Mouse (Mus musculus): ENCODE results near the gene Tfb2m. TPM values are rescaled to one million over a fixed set of nuclear protein-coding genes. Genes with fewer than 3 reads are reported as not detected.

Gene Tfb2m
- total RNA-seq, 1 experiment = 18.7 TPM

- Histone ChIP-seq H3K27ac (ENCODE audit: insufficient read depth, low read depth, low read length, poor library complexity, severe bottlenecking) (peak overlapping the region; percentile 82; the same call in 1 of the 2 replicates), H3K4me3 (ENCODE audit: insufficient read depth in 1 of 2, low read depth in 1 of 2, low read length in 2 of 2, poor library complexity in 1 of 2, severe bottlenecking in 1 of 2) (no peak overlapping the region), H3K9ac (ENCODE audit: insufficient read depth, low read depth, low read length, poor library complexity, severe bottlenecking) (no peak overlapping the region; the same call in 1 of the 2 replicates), H3K36me3 (ENCODE audit: control insufficient read depth, insufficient read depth, low read length, poor library complexity, severe bottlenecking) (no peaks in the 10 kb centered on the region), H3K4me1 (ENCODE audit: control insufficient read depth in 2 of 2, insufficient read depth in 2 of 2, low read length in 2 of 2, poor library complexity in 1 of 2) (peaks cover 17 to 19% of the 10 kb centered on the region in 2 experiments), H3K9me3 (ENCODE audit: control insufficient read depth, insufficient read depth, low read depth, low read length) (no peaks in the 10 kb centered on the region)
- in situ Hi-C loops (cut with MboI; ENCODE audit: low sequenced_read_pairs in 2 of 2, unreplicated experiment in 2 of 2) = no loop called here
- no peak for TF ChIP-seq MAFK (IDR thresholded peaks at IDR 0.05; ENCODE audit: insufficient read depth, low read depth, low read length)
- no peak for TF ChIP-seq HCFC1 (IDR thresholded peaks at IDR 0.05; ENCODE audit: borderline replicate concordance, insufficient read depth, low read length)
- no peak for TF ChIP-seq CHD2 (IDR thresholded peaks at IDR 0.05; ENCODE audit: low read depth, low read length)
- no peak for TF ChIP-seq ZC3H11A (IDR thresholded peaks at IDR 0.05; ENCODE audit: borderline replicate concordance, low read depth, low read length)
- DNase-seq (ENCODE audit: low read depth, low spot score) = no peak
Observed at GRCm38 (mm10) chr1:179485784-179486540, 60.1 kb downstream of the Tfb2m start.

GRCm38 (mm10) chr1:179480862-179481261 lies 65.2 kb downstream of the Tfb2m start:
- H3K36me3 ChIP-seq (ENCODE audit: control insufficient read depth, insufficient read depth, low read length, poor library complexity, severe bottlenecking) = no peaks in the 10 kb centered on the region
- in situ Hi-C loops (cut with MboI; ENCODE audit: low sequenced_read_pairs in 2 of 2, unreplicated experiment in 2 of 2) = no loop called here
- DNase-seq (ENCODE audit: low read depth, low spot score) = no peak

More at GRCm38 (mm10) chr1:179480862-179481261, 65.2 kb downstream of the Tfb2m start:
- peaks cover 5 to 12% of the 10 kb centered on the region in 2 experiments; a peak in 3 of 4 replicates for H3K4me1 ChIP-seq (ENCODE audit: control insufficient read depth in 2 of 2, insufficient read depth in 2 of 2, low read length in 2 of 2, poor library complexity in 1 of 2)
- no peak overlapping the region for H3K27ac ChIP-seq (ENCODE audit: insufficient read depth, low read depth, low read length, poor library complexity, severe bottlenecking)
- H3K9ac ChIP-seq (ENCODE audit: insufficient read depth, low read depth, low read length, poor library complexity, severe bottlenecking) = no peak overlapping the region
- H3K9me3 ChIP-seq (ENCODE audit: control insufficient read depth, insufficient read depth, low read depth, low read length) = no peaks in the 10 kb centered on the region
- no peak overlapping the region for H3K4me3 ChIP-seq (ENCODE audit: insufficient read depth in 1 of 2, low read depth in 1 of 2, low read length in 2 of 2, poor library complexity in 1 of 2, severe bottlenecking in 1 of 2)
- TF ChIP-seq ZNF384 (IDR thresholded peaks at IDR 0.05; ENCODE audit: low read depth, low read length) (no peak), MAFK (IDR thresholded peaks at IDR 0.05; ENCODE audit: insufficient read depth, low read depth, low read length) (no peak), ZC3H11A (IDR thresholded peaks at IDR 0.05; ENCODE audit: borderline replicate concordance, low read depth, low read length) (no peak), CHD2 (IDR thresholded peaks at IDR 0.05; ENCODE audit: low read depth, low read length) (no peak), HCFC1 (IDR thresholded peaks at IDR 0.05; ENCODE audit: borderline replicate concordance, insufficient read depth, low read length) (no peak)

Other genes starting within 250 kb of the Tfb2m start
- gene Smyd3, start 28.2 kb downstream of the Tfb2m start, total RNA-seq (2012; rRNA removed) = 18.3 and 26.5 TPM in 2 replicates
- 11.2 and 12.8 TPM in 2 replicates for gene Cnst, start 103 bp upstream of the Tfb2m start, total RNA-seq (2012; rRNA removed)
- 22.1 and 35.8 TPM in 2 replicates for gene Sccpdh, start 121.9 kb upstream of the Tfb2m start, total RNA-seq (2012; rRNA removed)
- gene Kif28, start 199.0 kb upstream of the Tfb2m start, total RNA-seq (2012; rRNA removed) = 0.18 and 0.26 TPM in 2 replicates